Mouse (Mus musculus) G1E (cell line): Measurements from ENCODE around the gene Plod1.

Source experiments
- CTCF ChIP-seq: IDR thresholded peaks from 2 replicates; pipeline ENCODE4 v1.5.1; 2012; ENCODE audit warnings: low read depth, low read length, inconsistent platforms, mixed read lengths
- GATA2 ChIP-seq: IDR thresholded peaks from 2 replicates; pipeline ENCODE4 v1.6.1; 2012; ENCODE audit warnings: low read depth, low read length, inconsistent platforms, borderline replicate concordance
- TAL1 ChIP-seq: conservative IDR thresholded peaks from 2 replicates; pipeline ENCODE4 v1.6.1; 2012; ENCODE audit warnings: low read depth, low read length, inconsistent platforms, mixed read lengths

- TF ChIP-seq CTCF (no peak), TAL1 (no peak), GATA2 (no peak)
Observed at GRCm38 (mm10) chr4:147888237-147888636, 48.3 kb downstream of the Plod1 start.
